Mouse (Mus musculus): ENCODE measurements around the gene Olfr632.
A peak's percentile ranks its signal among the peaks of the same experiment; 100 is the strongest.
"Not testable (repeated sequence)": the region's sequence is repeated elsewhere in the genome, so short reads cannot be mapped to it uniquely, and the experiment has no call there.

The Olfr632 gene

DNA sequence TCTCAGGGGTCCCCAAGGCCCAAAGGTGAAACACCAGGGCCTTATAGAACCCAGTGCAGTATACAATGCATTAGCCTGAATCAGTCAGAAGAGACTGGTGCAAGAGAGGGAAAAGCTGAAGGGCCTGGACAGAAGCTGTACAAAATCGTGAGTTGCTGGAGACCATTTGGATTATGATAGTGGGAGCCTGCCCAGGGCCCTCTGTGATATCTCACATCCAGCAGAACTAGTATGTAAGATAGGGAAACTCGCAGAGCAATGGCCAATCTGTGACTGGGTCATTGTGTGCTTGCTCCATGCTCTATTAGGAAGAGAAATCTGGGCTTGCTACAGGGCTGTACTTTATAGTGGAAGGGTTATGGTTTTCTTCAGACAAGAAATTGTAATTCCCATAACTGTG, at the start of gene Olfr632:
TSS of gene Olfr632 (plus strand) at position 84 of the 400 bp plus-strand sequence.
- DNase-seq = no peak

GRCm38 (mm10) chr7:103886152-103886551, 48.0 kb upstream of the Olfr632 start, which contains the start of gene Olfr66:
Gene Olfr66 (minus strand): TSS chr7:103886252.
- DNase-seq = no peak

- DNase-seq = no peak
Observed at GRCm38 (mm10) chr7:103894385-103894784, 39.8 kb upstream of the Olfr632 start, which contains the start of gene Olfr64. Gene Olfr64 (minus strand): TSS chr7:103894485.

DNA sequence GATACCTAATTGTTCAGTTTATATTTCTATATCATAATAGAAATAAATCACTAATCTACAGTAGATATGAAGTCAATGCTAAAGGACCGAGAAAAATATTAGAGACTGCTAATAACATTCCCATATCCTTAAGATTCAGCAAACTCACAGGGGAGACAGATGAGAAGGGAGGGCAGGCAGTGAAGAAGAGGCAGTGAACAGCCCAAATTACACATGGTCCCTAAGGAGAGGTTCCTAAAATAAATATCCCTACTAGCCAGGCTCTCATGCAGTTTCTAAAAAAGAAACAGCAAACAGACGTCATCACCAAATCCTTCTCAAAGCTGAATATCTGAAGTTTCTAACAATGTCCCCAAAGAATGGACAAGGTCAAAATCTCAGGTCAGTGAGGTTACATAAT, 31.0 kb upstream of the Olfr632 start, which contains the start of gene Olfr65:
TSS of gene Olfr65 (plus strand) at position 301 of the 400 bp plus-strand sequence.
- no peak for DNase-seq

- DNase-seq = no peak
Observed at GRCm38 (mm10) chr7:103910047-103910446, 24.1 kb upstream of the Olfr632 start.

- DNase-seq = no peak
Observed at GRCm38 (mm10) chr7:103912969-103913511, 21.1 kb upstream of the Olfr632 start.

GRCm38 (mm10) chr7:103915338-103915737, 18.8 kb upstream of the Olfr632 start:
- DNase-seq = no peak

DNA sequence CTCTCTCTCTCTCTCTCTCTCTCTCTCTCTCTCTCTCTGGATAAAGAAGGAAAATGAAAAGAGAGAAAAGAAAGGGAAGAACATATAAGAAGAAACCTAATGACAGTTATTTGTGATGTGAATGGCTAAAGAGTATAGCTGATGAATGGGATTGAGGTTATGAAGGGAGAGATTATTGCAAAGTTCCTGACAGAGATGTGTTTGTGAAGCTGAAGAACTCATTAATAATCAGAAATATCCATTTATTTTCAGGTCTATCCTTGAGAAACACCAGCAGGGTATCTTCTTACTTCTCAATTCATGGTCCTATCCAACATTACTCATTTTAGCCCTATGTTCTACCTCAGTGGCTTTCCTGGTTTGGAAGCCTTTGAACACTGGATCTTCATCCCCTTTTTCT, 5.6 kb upstream of the Olfr632 start, which contains the start of gene Olfr631:
TSS of gene Olfr631 (plus strand) at position 301 of the 400 bp plus-strand sequence.
- DNase-seq = no peak

- DNase-seq = peak; percentile 0 to 3
Observed at GRCm38 (mm10) chr7:103942730-103943129, 8.6 kb downstream of the Olfr632 start.

DNA sequence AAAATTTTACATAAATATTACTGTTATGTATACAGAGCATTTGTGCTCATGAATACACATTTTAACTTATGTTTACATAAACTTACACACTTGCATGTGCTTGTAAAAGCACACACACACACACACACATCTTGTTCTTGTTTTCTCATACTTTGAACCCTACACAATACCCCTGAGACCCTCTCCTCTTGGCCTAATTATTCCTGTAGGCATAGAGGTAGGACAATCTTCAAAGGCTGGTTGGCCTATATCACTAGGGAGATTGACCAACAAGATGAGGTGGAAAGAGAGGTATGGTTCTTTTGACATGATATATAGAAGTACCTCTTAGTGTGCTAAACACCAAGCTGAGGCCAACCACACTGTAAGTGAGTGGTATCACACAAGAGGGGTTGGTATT, 10.0 kb downstream of the Olfr632 start, which contains the start of gene Olfr633:
TSS of gene Olfr633 (plus strand) at position 301 of the 400 bp plus-strand sequence.
- DNase-seq = no peak

GRCm38 (mm10) chr7:103966873-103967272, 32.7 kb downstream of the Olfr632 start:
- DNase-seq = not testable (repeated sequence)

- DNase-seq = no peak
Observed at GRCm38 (mm10) chr7:103970852-103971251, 36.7 kb downstream of the Olfr632 start, which contains the start of gene Olfr635. Gene Olfr635 (plus strand): TSS chr7:103971152.

- no peak for DNase-seq
Observed at GRCm38 (mm10) chr7:103971782-103972181, 37.6 kb downstream of the Olfr632 start.

Data from cerebellum, postnatal 14 days (tissue).